Mouse (Mus musculus) neural tube, embryonic 14.5 days (tissue): ENCODE measurements around the gene Slc34a1. TPM values are rescaled to one million over a fixed set of nuclear protein-coding genes. Genes with fewer than 3 reads are reported as not detected.

Experiments used
- ATAC-seq: fragments of 200-750 bp; cut with Nextera tagmentation; 2 replicates; pipeline ENCODE4 v1.8.0; 2017; ENCODE audit warnings: low read depth, mild to moderate bottlenecking, moderate TSS enrichment, moderate library complexity
- H3K27ac ChIP-seq: fragments of 300-500 bp; sonication (generic); 2 replicates; pipeline ENCODE4 v1.5.1; 2014; ENCODE audit warnings: low read depth, mild to moderate bottlenecking, control low read depth, low read length, moderate library complexity, mixed read lengths
- H3K27me3 ChIP-seq: fragments of 300-500 bp; sonication (generic); 2 replicates; pipeline ENCODE4 v1.6.1; 2014; ENCODE audit warnings: low read length; ENCODE audit not compliant: control insufficient read depth, insufficient read depth
- H3K36me3 ChIP-seq: fragments of 300-500 bp; sonication (generic); 2 replicates; pipeline ENCODE4 v1.6.1; 2014; ENCODE audit warnings: low read length, mixed read lengths; ENCODE audit not compliant: control insufficient read depth, insufficient read depth
- H3K4me1 ChIP-seq: fragments of 300-500 bp; sonication (generic); 2 replicates; pipeline ENCODE4 v1.6.1; 2014; ENCODE audit warnings: low read length; ENCODE audit not compliant: control insufficient read depth, insufficient read depth
- H3K4me2 ChIP-seq: fragments of 300-500 bp; sonication (generic); 2 replicates; pipeline ENCODE4 v1.6.1; 2014; ENCODE audit warnings: mild to moderate bottlenecking, low read depth, low read length, control low read depth
- H3K4me3 ChIP-seq: fragments of 300-500 bp; sonication (generic); 2 replicates; pipeline ENCODE4 v1.5.1; 2014; ENCODE audit warnings: low read depth, low read length, control low read depth, mixed read lengths
- H3K9ac ChIP-seq: fragments of 300-500 bp; sonication (generic); replicated peaks from 2 replicates; pipeline ENCODE4 v1.6.1; 2014; ENCODE audit warnings: low read depth, mild to moderate bottlenecking, control low read depth, low read length, mixed read lengths
- H3K9me3 ChIP-seq: fragments of 300-500 bp; sonication (generic); 2 replicates; pipeline ENCODE4 v1.6.1; 2016; ENCODE audit warnings: low read length; ENCODE audit not compliant: control insufficient read depth
- WGBS: fragments of 180-500 bp; shearing (Covaris S2); extraction: QIAGEN DNeasy Blood & Tissue Kit; methylation state at CpG from one replicate; pipeline ENCODE4 v1.1.7; 2014; 5-methylcytosine and 5-hydroxymethylcytosine counted together
- microRNA-seq: library from miRNA; unstranded; fragments of <30 nt; microRNA quantifications from one replicate; pipeline ENCODE4, GENCODE M21; 2016
- polyA plus RNA-seq: library from polyadenylated mRNA; unstranded; fragments of >200 nt; fragmentation: Nextera tagmentation; extraction: Ambion mirVana; gene quantifications from 2 replicates; pipeline ENCODE4 v1.2.1, GENCODE M21; 2014

The Slc34a1 gene
- polyA plus RNA-seq, 1 experiment from 2014 or later, result 0.19 TPM

DNA sequence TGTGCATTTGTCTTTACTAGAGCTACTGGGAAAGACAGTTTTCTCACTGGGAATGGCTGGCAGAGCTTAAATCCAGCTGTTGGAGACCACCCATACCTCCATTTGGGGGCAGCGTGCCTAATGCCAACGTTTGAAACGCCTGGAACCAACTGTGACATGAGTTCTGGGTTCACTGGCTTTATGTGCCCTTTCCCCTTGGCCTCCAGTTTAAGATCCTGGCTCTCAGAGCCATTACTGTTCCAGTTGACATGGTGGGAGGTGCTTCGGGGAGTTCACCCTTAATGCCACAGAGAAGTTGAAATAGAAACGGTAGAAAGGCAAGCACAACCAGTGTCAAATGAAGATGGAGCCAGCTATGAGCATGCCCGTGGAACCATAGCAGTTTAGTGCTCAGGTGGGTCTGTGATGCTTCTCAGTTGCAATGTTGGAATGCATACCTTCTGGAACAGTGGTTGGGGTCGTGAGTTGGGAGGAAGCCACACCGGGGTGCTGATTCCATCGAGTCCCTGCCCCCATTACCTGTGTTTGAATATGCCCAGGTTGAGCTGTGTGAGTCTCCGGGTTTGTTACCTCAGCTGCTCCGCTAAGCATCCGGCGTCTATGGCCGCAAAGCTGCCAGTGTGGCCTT, 65.5 kb downstream of the Slc34a1 start:
- no peak; the same call in 1 of the 2 replicates for ATAC-seq
- 9% methylated on average over 14 of the region's 14 CpGs for WGBS
- peak overlapping the region; percentile 77 for H3K4me3 ChIP-seq
- peak overlapping the region; percentile 87 for H3K9ac ChIP-seq
- peaks cover 16% of the 10 kb centered on the region for H3K36me3 ChIP-seq
- peaks cover 2% of the 10 kb centered on the region; the same call in 1 of the 2 replicates for H3K27me3 ChIP-seq
- no peaks in the 10 kb centered on the region for H3K9me3 ChIP-seq
- peak overlapping the region; percentile 89 for H3K4me2 ChIP-seq
- peak overlapping the region; percentile 96 for H3K27ac ChIP-seq
- peaks cover 26% of the 10 kb centered on the region for H3K4me1 ChIP-seq

DNA sequence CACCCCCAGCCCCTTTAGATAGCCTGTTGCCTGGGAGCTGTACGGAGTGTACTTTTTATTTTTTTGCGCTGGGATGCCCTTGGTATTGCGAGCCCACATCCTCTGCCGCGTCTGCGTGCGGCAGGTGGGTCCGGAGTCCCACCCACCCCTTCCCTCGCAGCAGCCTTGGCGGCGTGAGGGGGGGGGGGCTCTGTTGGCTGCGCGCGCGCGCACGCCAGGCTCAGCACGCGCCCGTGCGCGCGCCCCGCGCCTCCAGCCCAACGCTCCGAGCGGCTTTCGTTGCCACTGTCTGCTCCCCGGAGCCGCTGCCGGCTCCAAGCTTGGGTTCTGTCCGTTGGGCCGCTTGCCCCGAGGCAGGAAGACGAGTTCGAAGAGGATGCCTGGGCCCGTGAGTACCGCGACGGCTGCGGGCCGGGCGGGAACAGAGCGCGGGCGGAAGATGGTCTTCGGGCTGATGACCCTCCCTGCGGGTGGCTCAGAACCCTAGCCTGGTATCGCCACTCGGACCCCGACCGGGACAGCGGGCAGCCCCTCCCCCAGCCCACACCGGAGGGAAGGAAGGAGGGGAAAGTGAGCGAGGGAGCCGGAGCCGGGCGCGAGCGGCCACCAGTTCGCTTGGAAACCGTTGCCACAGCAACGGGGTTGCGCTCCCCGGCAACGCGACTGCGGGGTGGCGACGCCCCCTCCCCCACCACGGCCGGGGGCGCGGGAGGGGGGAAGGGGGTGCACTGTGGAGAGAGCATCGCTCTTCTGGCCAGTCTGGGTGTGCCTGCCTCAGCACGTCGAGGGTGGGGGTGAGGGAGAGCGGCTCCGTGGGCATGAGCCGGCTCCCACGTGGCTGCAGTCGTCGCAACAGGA, 66.3 kb downstream of the Slc34a1 start, which contains the start of gene Prr7:
Prr7 (plus strand) TSS at position 241 of the 858 bp plus-strand sequence.
- no peaks in the 10 kb centered on the region for H3K9me3 ChIP-seq
- peaks cover 2% of the 10 kb centered on the region; the same call in 1 of the 2 replicates for H3K27me3 ChIP-seq
- peaks cover 30% of the 10 kb centered on the region for H3K4me1 ChIP-seq
- H3K36me3 ChIP-seq, result peaks cover 10% of the 10 kb centered on the region
- ATAC-seq, result peak; percentile 79
- WGBS, result under 1% methylated on average over 72 of the region's 84 CpGs
- peak within 1 kb of the TSS; percentile 96 for H3K27ac ChIP-seq
- peak within 1 kb of the TSS; percentile 89 for H3K4me2 ChIP-seq
- H3K9ac ChIP-seq, result peak within 1 kb of the TSS; percentile 87
- H3K4me3 ChIP-seq, result peak within 1 kb of the TSS; percentile 77

DNA sequence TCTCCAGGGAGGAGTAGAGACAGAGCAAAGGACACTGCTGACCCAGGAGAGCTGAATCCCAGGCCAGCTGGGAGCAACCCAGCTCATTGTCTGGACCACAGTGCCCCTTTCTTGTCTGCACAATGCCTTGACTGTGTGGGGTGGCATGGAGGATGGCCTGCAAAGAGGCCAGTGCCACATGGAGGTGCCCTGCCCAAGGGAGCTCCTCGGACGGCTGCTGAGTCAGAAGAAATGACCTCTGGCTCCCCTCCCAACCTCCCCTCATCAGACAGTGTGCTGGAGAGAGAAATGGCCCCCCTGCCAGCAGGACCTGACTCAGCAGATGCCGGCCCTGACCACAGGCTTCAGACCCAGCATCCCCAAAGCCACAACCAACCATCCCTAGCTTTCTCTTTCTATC, 67.2 kb downstream of the Slc34a1 start:
- peak overlapping the region; percentile 89 for H3K4me2 ChIP-seq
- 2% methylated on average over 3 of the region's 3 CpGs for WGBS
- H3K4me3 ChIP-seq, result peak overlapping the region; percentile 77
- H3K36me3 ChIP-seq, result 0 out of 2 replicates have a peak, but pooled peaks cover 4% of the 10 kb centered on the region
- H3K9ac ChIP-seq, result peak overlapping the region; percentile 87
- no peaks in the 10 kb centered on the region for H3K9me3 ChIP-seq
- H3K27ac ChIP-seq, result peak overlapping the region; percentile 96
- H3K4me1 ChIP-seq, result peaks cover 38% of the 10 kb centered on the region
- ATAC-seq, result peak; percentile 13; the same call in 1 of the 2 replicates
- peaks cover 2% of the 10 kb centered on the region; the same call in 1 of the 2 replicates for H3K27me3 ChIP-seq

Small RNA genes within 50 kb of the gene (microRNA-seq; reads per million reads assigned to microRNA genes)
- 0.85 reads per million for gene Mir6943

Other genes with a start within 250 kb of the Slc34a1 start
- gene Fgfr4, start 245.5 kb upstream of the Slc34a1 start, polyA plus RNA-seq, result 0.35 and 1.1 TPM in 2 replicates
- gene Nsd1, start 188.4 kb upstream of the Slc34a1 start, polyA plus RNA-seq, result 61.9 and 76.8 TPM in 2 replicates
- gene Prelid1, start 77.7 kb upstream of the Slc34a1 start, polyA plus RNA-seq, result 316 and 329 TPM in 2 replicates
- 99.0 and 101 TPM in 2 replicates for gene Rab24, start 76.2 kb upstream of the Slc34a1 start, polyA plus RNA-seq
- gene Mxd3, start 68.4 kb upstream of the Slc34a1 start, polyA plus RNA-seq, result 5.7 and 5.9 TPM in 2 replicates
- 36.5 and 49.9 TPM in 2 replicates for gene Lman2, start 35.4 kb upstream of the Slc34a1 start, polyA plus RNA-seq
- gene Rgs14, start 28.5 kb upstream of the Slc34a1 start, polyA plus RNA-seq, result 0.11 and 0.32 TPM in 2 replicates
- 0.55 and 1.2 TPM in 2 replicates for gene Pfn3, start 17.0 kb downstream of the Slc34a1 start, polyA plus RNA-seq
- 0.18 TPM in 1 of 2 replicates, not detected in the other for gene F12, start 28.6 kb downstream of the Slc34a1 start, polyA plus RNA-seq
- 39.0 and 42.1 TPM in 2 replicates for gene Grk6, start 46.9 kb downstream of the Slc34a1 start, polyA plus RNA-seq
- 5.8 and 6.7 TPM in 2 replicates for gene Prr7, start 66.1 kb downstream of the Slc34a1 start, polyA plus RNA-seq
- gene Dbn1, start 89.9 kb downstream of the Slc34a1 start, polyA plus RNA-seq, result 376 and 450 TPM in 2 replicates
- 142 and 163 TPM in 2 replicates for gene Pdlim7, start 115.5 kb downstream of the Slc34a1 start, polyA plus RNA-seq
- 4.2 and 4.6 TPM in 2 replicates for gene Dok3, start 131.1 kb downstream of the Slc34a1 start, polyA plus RNA-seq
- 51.3 and 54.1 TPM in 2 replicates for gene Ddx41, start 138.5 kb downstream of the Slc34a1 start, polyA plus RNA-seq
- gene Fam193b, start 172.9 kb downstream of the Slc34a1 start, polyA plus RNA-seq, result 47.1 and 50.1 TPM in 2 replicates
- 49.3 and 57.0 TPM in 2 replicates for gene Tmed9, start 175.5 kb downstream of the Slc34a1 start, polyA plus RNA-seq
- 32.7 and 40.4 TPM in 2 replicates for gene B4galt7, start 201.7 kb downstream of the Slc34a1 start, polyA plus RNA-seq
- gene Caml, start 224.8 kb downstream of the Slc34a1 start, polyA plus RNA-seq, result 112 and 118 TPM in 2 replicates
- 31.2 and 35.4 TPM in 2 replicates for gene Ddx46, start 236.8 kb downstream of the Slc34a1 start, polyA plus RNA-seq